Mouse (Mus musculus): ENCODE measurements around the gene Tlk1.

DNA sequence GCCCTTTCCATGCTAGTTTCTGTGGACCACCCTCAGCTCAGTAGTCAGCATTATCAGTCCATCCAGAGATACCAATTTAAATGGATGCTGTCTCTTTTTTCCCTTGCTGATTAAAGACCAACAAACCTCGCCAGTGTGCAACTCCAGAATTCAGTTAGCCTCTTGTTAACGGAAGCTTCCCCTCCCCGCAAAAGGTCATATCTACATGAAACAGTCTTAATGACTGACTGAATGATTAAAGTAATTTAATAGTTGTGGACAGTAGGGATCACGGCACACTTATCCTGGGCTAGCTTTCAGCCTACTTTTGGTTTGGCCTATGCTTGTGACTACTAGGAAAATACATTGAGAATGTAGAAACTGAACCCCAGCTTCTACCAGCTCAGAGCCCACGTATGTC is 47.6 kb upstream of the Tlk1 start:
- TF ChIP-seq POLR2A (IDR thresholded peaks at IDR 0.05; ENCODE audit: borderline replicate concordance, insufficient read depth, low read length) = no peak
- no peak for TF ChIP-seq CTCF (IDR thresholded peaks at IDR 0.05; ENCODE audit: borderline replicate concordance, insufficient read depth, low read depth, low read length)

Measured in cerebellum, adult 2 months (tissue).